Mouse (Mus musculus) WW6 (cell line): Measurements from ENCODE around the gene Ccdc36.

Experiments
- DNase-seq: peaks from one replicate; pipeline ENCODE4 v3.0.0-alpha.2; 2013; ENCODE audit warnings: low read depth, low spot score

Ccdc36 gene

DNA sequence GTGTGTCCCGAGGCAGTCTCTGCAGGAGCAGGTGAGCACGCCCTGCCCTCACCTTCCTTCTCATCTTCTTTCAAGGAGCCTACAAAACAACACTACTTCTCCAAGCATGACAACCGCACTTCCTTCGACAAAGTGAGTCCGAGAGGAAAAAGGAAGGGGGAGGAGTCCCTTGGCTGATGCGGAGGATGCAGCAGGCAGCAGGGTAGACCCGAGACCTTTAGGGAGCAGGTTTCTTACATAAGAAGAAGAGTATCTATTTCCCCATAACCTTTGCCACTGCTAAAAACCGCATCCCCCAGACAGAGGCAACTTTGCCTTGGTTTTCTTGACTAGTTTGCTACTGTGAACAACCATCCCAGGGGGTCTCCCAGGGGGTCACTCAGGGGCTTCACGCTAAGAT is 16.8 kb upstream of the Ccdc36 start:
- no peak for DNase-seq

DNA sequence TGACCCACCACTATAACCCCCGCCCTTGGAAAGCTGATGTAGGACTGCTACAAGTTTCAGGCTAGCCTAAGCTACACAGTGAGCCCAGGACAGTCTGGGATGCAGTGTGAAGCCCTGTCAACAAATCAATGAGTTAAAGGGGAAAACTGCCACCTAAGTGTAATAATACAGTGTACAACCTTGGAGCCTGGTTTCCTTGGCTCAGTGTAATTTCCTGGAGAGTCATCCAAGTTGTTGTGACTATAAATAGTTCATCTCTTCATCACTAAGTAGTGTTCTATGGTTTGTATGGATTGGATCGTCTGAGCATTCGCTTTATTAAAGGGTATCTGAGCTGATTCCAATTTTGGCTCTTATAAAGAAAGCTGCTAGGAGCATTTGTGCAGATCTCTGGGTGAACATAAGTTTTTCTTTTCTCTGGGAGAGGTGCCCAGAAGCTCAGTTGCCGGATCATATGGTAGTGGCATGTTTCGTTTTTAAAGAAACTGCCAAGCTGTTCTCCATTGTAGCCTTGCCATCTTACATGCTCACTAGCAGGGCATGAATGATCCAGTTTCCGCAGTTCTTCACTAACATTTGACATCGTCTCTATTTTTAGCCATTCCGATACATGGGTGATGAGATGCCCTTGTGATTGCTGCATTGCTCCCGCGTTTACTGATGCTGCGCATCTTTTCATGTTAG is 13.1 kb upstream of the Ccdc36 start:
- DNase-seq: no peak

DNA sequence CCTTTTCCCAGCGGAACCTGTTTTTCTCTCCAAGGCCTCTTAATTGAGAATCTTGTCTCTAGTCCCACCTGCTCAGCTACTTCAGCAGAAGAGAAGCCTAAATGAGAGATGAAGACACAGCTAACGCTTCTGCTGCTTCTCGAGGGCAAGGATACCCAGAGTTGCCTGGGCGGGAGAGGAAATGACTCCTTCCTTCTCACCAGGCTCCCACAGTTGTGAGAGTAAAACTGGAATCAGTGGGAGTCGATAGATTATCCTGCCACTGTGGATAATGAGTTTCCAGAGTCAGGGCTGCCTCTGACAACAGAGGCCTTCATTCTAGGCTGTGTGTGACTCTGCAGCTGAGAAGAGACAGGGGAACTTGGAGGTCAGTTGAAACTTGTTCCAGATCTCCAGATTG is 12.2 kb upstream of the Ccdc36 start:
- no peak for DNase-seq

- DNase-seq: no peak
Measured at GRCm38 (mm10) chr9:108439176-108439575, 10.9 kb upstream of the Ccdc36 start.

- DNase-seq: no peak
Measured at GRCm38 (mm10) chr9:108436182-108436581, 7.9 kb upstream of the Ccdc36 start, which contains the start of gene BC048562. BC048562 (plus strand) TSS chr9:108436482.

GRCm38 (mm10) chr9:108431431-108432067 is 3.3 kb upstream of the Ccdc36 start:
- peak; percentile 62 for DNase-seq

- no peak for DNase-seq
Measured at GRCm38 (mm10) chr9:108412221-108412620, 16.1 kb downstream of the Ccdc36 start.

GRCm38 (mm10) chr9:108411381-108411942 is 16.8 kb downstream of the Ccdc36 start:
- DNase-seq: no peak

- no peak for DNase-seq
Measured at GRCm38 (mm10) chr9:108409535-108409934, 18.7 kb downstream of the Ccdc36 start.

DNA sequence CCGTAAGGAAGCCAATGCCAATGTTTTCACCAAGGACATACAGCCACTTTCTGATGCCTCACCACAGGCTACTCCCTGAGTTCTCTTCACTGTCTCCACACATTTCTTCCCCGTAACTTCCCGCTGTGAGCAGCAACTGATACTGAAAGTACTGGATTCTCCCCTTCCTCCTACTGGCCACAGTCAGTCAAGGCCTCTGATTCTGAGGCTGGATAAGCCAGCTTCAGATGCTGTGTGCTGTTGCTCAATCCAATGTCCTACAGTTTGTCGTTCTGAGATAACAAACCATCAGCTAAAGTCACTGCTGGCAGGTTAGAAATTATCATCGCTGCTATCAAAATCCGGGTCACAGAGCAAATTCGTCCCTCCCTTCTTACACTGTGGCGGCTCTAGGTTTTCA is 23.8 kb downstream of the Ccdc36 start:
- DNase-seq: no peak

DNA sequence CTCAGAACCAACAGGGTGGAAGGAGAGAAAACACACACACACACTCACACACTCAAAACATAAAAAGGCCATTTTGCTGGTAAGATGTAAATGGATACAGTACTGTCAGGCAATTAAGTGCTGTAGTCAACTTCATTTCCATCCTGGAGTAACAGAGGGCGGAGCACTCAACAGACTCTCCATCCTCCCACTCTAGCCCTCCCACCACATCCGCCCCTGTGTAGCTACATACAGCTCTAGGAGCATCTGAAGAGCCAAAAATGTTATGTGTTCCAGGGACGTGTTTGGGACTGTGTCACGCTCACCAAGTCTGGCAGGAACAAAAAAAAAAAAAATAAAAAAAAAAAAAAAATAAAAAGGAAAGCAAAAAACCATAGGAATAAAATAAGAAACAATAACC is 25.2 kb downstream of the Ccdc36 start:
- DNase-seq: no peak

GRCm38 (mm10) chr9:108401186-108401960 is 26.9 kb downstream of the Ccdc36 start:
- no peak for DNase-seq

DNA sequence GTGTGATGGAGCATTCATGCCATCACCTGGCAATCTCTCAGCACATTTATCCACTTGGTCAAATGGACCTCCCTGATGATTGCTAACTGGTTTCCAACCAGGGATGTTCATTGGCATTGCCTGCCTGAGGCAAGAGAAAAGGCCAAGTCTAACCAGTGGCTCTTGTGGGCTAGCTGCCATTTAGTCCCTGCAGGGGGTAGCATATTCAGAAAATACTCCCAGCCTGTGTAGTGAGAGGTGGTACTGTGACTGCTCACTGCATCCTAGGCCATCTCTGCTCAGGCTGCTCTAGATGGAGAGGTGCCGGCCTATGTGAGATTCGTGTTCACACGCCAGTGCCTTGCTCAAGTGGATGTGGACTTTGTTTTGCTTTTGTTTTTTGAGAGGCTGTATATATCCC is 30.0 kb downstream of the Ccdc36 start:
- no peak for DNase-seq

DNA sequence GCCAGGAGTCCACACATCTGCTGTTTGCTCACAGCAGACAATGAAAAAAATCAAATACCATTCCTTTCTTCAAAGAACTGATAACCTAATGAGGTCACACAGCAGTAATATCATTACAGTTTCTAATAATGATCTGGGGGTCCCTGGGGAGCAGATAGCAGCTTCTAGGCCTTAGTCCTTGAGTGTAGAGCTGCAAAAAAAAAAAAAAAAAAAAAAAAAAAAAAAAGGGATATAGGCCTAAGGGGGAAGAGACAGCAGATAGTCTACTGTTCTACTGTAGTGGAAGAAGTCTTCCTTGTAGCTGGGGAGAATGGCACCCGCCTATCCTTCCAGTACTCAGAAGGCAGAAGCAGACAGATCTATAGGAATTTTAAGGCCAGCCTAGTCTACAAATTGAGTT is 32.9 kb downstream of the Ccdc36 start:
- no peak for DNase-seq

DNA sequence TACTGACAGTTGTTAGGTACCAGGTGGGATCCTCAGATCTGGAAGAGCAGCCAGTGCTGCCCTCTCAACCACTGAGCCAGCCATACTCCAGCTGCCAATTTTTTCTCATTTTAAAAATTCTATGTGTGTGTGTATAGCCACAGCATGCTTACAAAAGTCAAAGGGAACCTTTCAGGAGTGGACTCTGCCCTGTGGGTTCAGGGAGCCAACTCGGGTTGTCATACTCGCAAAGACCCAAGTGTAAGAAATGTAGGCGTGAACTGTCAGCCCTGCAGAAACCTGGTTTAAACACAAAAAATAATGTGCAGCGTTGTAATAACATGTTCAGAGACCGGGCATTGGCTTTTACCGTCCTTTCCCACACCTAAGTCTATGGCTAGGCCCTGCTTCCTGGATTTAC is 34.1 kb downstream of the Ccdc36 start:
- DNase-seq: no peak

DNA sequence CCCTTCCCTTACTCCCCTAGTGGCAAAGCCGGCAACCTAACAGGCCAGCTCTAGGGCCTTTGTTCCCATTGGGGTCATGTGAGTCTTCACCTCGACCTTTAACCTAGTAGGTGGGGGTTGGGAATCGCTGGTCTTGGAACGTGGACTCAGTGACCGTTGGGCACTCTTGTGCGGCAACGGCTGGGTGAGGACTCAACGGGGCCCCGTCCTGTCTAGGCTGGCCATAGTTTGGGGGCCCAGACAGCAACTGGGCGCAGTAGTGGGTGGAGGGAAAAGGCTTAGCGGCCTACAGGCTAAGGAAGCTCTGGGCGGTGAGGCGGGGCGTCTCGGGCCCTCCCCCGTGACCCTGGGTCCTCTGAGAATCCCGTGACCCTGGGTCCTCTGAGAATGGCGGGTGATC is 35.6 kb downstream of the Ccdc36 start, which contains the start of gene 1700102P08Rik:
Gene 1700102P08Rik, plus strand, starts transcription at position 130 of the 400 bp plus-strand sequence.
- DNase-seq: peak; percentile 67

GRCm38 (mm10) chr9:108389220-108389619 is 39.1 kb downstream of the Ccdc36 start:
- no peak for DNase-seq

- no peak for DNase-seq
Measured at GRCm38 (mm10) chr9:108388601-108389000, 39.7 kb downstream of the Ccdc36 start.

DNA sequence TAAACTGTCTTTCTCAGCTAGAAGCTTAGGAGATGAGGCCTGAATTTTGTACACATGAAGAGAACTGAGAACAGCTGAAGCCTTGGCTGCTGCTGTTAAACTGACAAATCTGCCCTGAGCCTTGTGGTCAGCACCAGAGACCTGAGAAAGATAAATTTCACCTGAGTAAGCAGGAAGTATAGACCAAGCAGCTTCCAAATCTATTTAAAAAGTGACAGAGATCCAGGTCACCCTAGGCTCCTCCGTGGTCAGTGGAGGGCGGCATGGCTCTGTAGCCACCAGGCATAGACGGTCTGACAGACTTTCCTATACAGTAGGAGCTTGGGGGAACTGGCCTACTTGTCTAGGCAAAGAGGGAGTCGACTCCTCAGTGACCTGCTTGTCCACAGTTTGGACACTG is 41.5 kb downstream of the Ccdc36 start:
- no peak for DNase-seq

GRCm38 (mm10) chr9:108385006-108385405 is 43.3 kb downstream of the Ccdc36 start:
- no peak for DNase-seq

DNA sequence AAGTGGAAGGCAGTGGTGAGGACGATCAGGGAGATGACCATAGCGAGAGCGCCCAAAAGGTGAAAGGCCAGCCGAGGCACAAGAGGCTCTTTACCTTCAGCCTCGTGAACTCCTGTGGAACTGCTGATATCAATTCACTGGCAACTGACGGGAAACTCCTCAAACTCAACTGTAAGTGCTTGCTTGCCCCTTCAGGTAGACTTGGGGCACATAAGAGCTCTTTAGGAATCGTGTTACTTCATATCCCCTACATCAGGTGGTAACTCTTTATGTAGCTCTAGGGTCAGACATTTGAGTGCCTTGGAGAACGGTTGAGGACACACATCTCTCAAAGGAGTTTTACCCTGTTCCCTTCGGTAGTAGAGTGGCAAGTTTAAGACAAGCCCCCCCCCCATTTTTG is 46.9 kb downstream of the Ccdc36 start:
- no peak for DNase-seq

- no peak for DNase-seq
Measured at GRCm38 (mm10) chr9:108379294-108379693, 49.0 kb downstream of the Ccdc36 start.
